Mouse (Mus musculus): ENCODE results near the gene Gatad2b.

- no peak for TF ChIP-seq CTCF (IDR thresholded peaks at IDR 0.05; ENCODE audit: low read depth, low read length)
- TF ChIP-seq POLR2A (IDR thresholded peaks at IDR 0.05; ENCODE audit: extremely low read depth, insufficient read depth, low read length): no peak
Observed at GRCm38 (mm10) chr3:90332485-90332884, 39.5 kb downstream of the Gatad2b start.
